Mouse (Mus musculus): ENCODE measurements at regions not wholly inside any gene's neighbourhood (a gene's known extent, or its start where the extent isn't known, plus 50 kb on each side); places are given as distances from the start of the nearest gene placed in this dataset.
A peak's percentile ranks its signal among the peaks of the same experiment; 100 is the strongest.

GRCm38 (mm10) chr13:112136850-112137249 is 151.4 kb upstream of the Ankrd55 start:
- no peak for DNase-seq

- no peak for DNase-seq
Observed at GRCm38 (mm10) chr13:112140871-112141270, 147.4 kb upstream of the Ankrd55 start.

- DNase-seq = no peak
Observed at GRCm38 (mm10) chr13:112144393-112145348, 143.6 kb upstream of the Ankrd55 start.

GRCm38 (mm10) chr13:112152614-112153550 is 135.4 kb upstream of the Ankrd55 start:
- no peak for DNase-seq

- no peak for DNase-seq
Observed at GRCm38 (mm10) chr13:112153681-112154127, 134.5 kb upstream of the Ankrd55 start.

- no peak for DNase-seq
Observed at GRCm38 (mm10) chr13:112159430-112160172, 128.7 kb upstream of the Ankrd55 start.

- no peak for DNase-seq
Observed at GRCm38 (mm10) chr13:112160173-112160641, 128.0 kb upstream of the Ankrd55 start.

GRCm38 (mm10) chr13:112160726-112161125 is 127.5 kb upstream of the Ankrd55 start:
- DNase-seq = no peak

GRCm38 (mm10) chr13:112161886-112162285 is 126.4 kb upstream of the Ankrd55 start:
- no peak for DNase-seq

- no peak for DNase-seq
Observed at GRCm38 (mm10) chr13:112165921-112166320, 122.3 kb upstream of the Ankrd55 start.

GRCm38 (mm10) chr13:112166338-112166802 is 121.9 kb upstream of the Ankrd55 start:
- DNase-seq = no peak

- no peak for DNase-seq
Observed at GRCm38 (mm10) chr13:112168468-112168867, 119.8 kb upstream of the Ankrd55 start.

GRCm38 (mm10) chr13:112170872-112171271 is 117.4 kb upstream of the Ankrd55 start:
- DNase-seq = no peak

GRCm38 (mm10) chr13:112171940-112172715 is 116.1 kb upstream of the Ankrd55 start:
- DNase-seq = no peak

- DNase-seq = no peak
Observed at GRCm38 (mm10) chr13:112173973-112174372, 114.3 kb upstream of the Ankrd55 start.

GRCm38 (mm10) chr13:112178031-112178430 is 110.2 kb upstream of the Ankrd55 start:
- no peak for DNase-seq

- no peak for DNase-seq
Observed at GRCm38 (mm10) chr13:112183996-112184395, 104.3 kb upstream of the Ankrd55 start.

GRCm38 (mm10) chr13:112185116-112185515 is 103.1 kb upstream of the Ankrd55 start:
- no peak for DNase-seq

- peak; percentile 45 for DNase-seq
Observed at GRCm38 (mm10) chr13:112187226-112187625, 101.0 kb upstream of the Ankrd55 start.

GRCm38 (mm10) chr13:112188313-112188712 is 99.9 kb upstream of the Ankrd55 start:
- no peak for DNase-seq

GRCm38 (mm10) chr13:112188741-112189476 is 99.3 kb upstream of the Ankrd55 start:
- DNase-seq = no peak

Data from right cerebral cortex, postnatal 25 days (tissue).